Mouse (Mus musculus) neural tube, embryonic 13.5 days (tissue): Measurements from ENCODE around the gene Ints11. TPM values are rescaled to one million over a fixed set of nuclear protein-coding genes. Genes with fewer than 3 reads are reported as not detected.
A peak's percentile ranks its signal among the peaks of the same experiment; 100 is the strongest.

Experiments used
- ATAC-seq: fragments of 200-750 bp; cut with Nextera tagmentation; 2 replicates; pipeline ENCODE4 v1.8.0; 2017; ENCODE audit warnings: low read depth, mild to moderate bottlenecking, moderate TSS enrichment, moderate library complexity
- H3K27ac ChIP-seq: fragments of 300-500 bp; sonication (generic); replicated peaks from 2 replicates; pipeline ENCODE4 v1.5.1; 2015; ENCODE audit warnings: moderate library complexity, mild to moderate bottlenecking, inconsistent platforms
- H3K27me3 ChIP-seq: fragments of 300-500 bp; sonication (generic); 2 replicates; pipeline ENCODE4 v1.6.1; 2015; ENCODE audit warnings: mild to moderate bottlenecking, inconsistent platforms
- H3K36me3 ChIP-seq: fragments of 300-500 bp; sonication (generic); 2 replicates; pipeline ENCODE4 v1.6.1; 2015; ENCODE audit warnings: mild to moderate bottlenecking, inconsistent platforms
- H3K4me1 ChIP-seq: fragments of 300-500 bp; sonication (generic); replicated peaks from 2 replicates; pipeline ENCODE4 v1.6.1; 2015; ENCODE audit warnings: inconsistent platforms
- H3K4me2 ChIP-seq: fragments of 300-500 bp; sonication (generic); 2 replicates; pipeline ENCODE4 v1.6.1; 2015; ENCODE audit warnings: inconsistent platforms, mild to moderate bottlenecking, moderate library complexity
- H3K4me3 ChIP-seq: fragments of 300-500 bp; sonication (generic); 2 replicates; pipeline ENCODE4 v1.5.1; 2015; ENCODE audit warnings: mild to moderate bottlenecking, inconsistent platforms
- H3K9ac ChIP-seq: fragments of 300-500 bp; sonication (generic); 2 replicates; pipeline ENCODE4 v1.6.1; 2015; ENCODE audit warnings: moderate library complexity, mild to moderate bottlenecking, inconsistent platforms
- H3K9me3 ChIP-seq: fragments of 300-500 bp; sonication (generic); 2 replicates; pipeline ENCODE4 v1.6.1; 2016; ENCODE audit warnings: inconsistent platforms
- WGBS: fragments of 180-500 bp; shearing (Covaris S2); methylation state at CpG from one replicate; pipeline ENCODE4 v1.1.7; 2015; 5-methylcytosine and 5-hydroxymethylcytosine counted together
- polyA plus RNA-seq: library from polyadenylated mRNA; unstranded; fragments of >200 nt; fragmentation: Nextera tagmentation; extraction: Ambion mirVana; gene quantifications from 2 replicates; pipeline ENCODE4 v1.2.1, GENCODE M21; 2015

Ints11 gene
- polyA plus RNA-seq: 63.7 and 69.8 TPM in 2 replicates

- Histone ChIP-seq H3K27me3 (no peaks in the 10 kb centered on the region), H3K4me3 (peak within 1 kb of the TSS; percentile 77), H3K27ac (peak within 1 kb of the TSS; percentile 69), H3K9me3 (no peaks in the 10 kb centered on the region), H3K9ac (peak within 1 kb of the TSS; percentile 93), H3K4me2 (peak within 1 kb of the TSS; percentile 99), H3K36me3 (peaks cover 50% of the 10 kb centered on the region), H3K4me1 (peaks cover 33% of the 10 kb centered on the region)
- ATAC-seq: peak; percentile 96
- WGBS: under 1% methylated on average over 63 of the region's 63 CpGs
Observed at GRCm38 (mm10) chr4:155869317-155870033, at the start of gene Ints11, which contains the start of gene Cptp. Ints11 (plus strand) TSS chr4:155869546. Cptp (minus strand) TSS chr4:155869440.

GRCm38 (mm10) chr4:155821025-155821424 lies 48.3 kb upstream of the Ints11 start:
- Histone ChIP-seq H3K36me3 (peaks cover 95% of the 10 kb centered on the region), H3K9ac (no peak overlapping the region), H3K4me2 (no peak overlapping the region), H3K9me3 (no peaks in the 10 kb centered on the region), H3K4me3 (no peak overlapping the region), H3K27me3 (no peaks in the 10 kb centered on the region), H3K27ac (no peak overlapping the region), H3K4me1 (no peaks in the 10 kb centered on the region)
- whole genome bisulfite sequencing: 84% methylated on average over 7 of the region's 7 CpGs
- ATAC-seq: no peak

- Histone ChIP-seq H3K4me1 (no peaks in the 10 kb centered on the region), H3K9ac (no peak overlapping the region), H3K4me2 (no peak overlapping the region), H3K27me3 (no peaks in the 10 kb centered on the region), H3K27ac (no peak overlapping the region), H3K36me3 (peaks cover 94% of the 10 kb centered on the region), H3K4me3 (no peak overlapping the region), H3K9me3 (no peaks in the 10 kb centered on the region)
- WGBS: 94% methylated on average over 16 of the region's 16 CpGs
- ATAC-seq: no peak
Observed at GRCm38 (mm10) chr4:155823443-155823842, 45.9 kb upstream of the Ints11 start.

- peaks cover 33% of the 10 kb centered on the region for H3K4me1 ChIP-seq
- no peak overlapping the region for H3K27ac ChIP-seq
- peaks cover 43% of the 10 kb centered on the region for H3K36me3 ChIP-seq
- H3K27me3 ChIP-seq: no peaks in the 10 kb centered on the region
- no peak for ATAC-seq
- H3K9ac ChIP-seq: no peak overlapping the region
- no peak overlapping the region for H3K4me2 ChIP-seq
- WGBS: 94% methylated on average over 4 of the region's 4 CpGs
- H3K4me3 ChIP-seq: no peak overlapping the region
- no peaks in the 10 kb centered on the region for H3K9me3 ChIP-seq
Observed at GRCm38 (mm10) chr4:155829866-155830265, 39.5 kb upstream of the Ints11 start.

GRCm38 (mm10) chr4:155830596-155830995 lies 38.8 kb upstream of the Ints11 start:
- Histone ChIP-seq H3K9me3 (no peaks in the 10 kb centered on the region), H3K27ac (peak overlapping the region; percentile 85), H3K9ac (peak overlapping the region; percentile 41; the same call in 1 of the 2 replicates), H3K27me3 (no peaks in the 10 kb centered on the region), H3K36me3 (peaks cover 36% of the 10 kb centered on the region), H3K4me3 (peak overlapping the region; percentile 94), H3K4me2 (peak overlapping the region; percentile 100), H3K4me1 (peaks cover 33% of the 10 kb centered on the region)
- ATAC-seq: no peak
- 57% methylated on average over 8 of the region's 8 CpGs for WGBS

GRCm38 (mm10) chr4:155831205-155831766 lies 38.1 kb upstream of the Ints11 start, which contains the start of gene Aurkaip1:
Aurkaip1 (plus strand) TSS chr4:155831272.
- WGBS: under 1% methylated on average over 49 of the region's 49 CpGs

GRCm38 (mm10) chr4:155831831-155832230 lies 37.5 kb upstream of the Ints11 start:
- H3K4me3 ChIP-seq: peak overlapping the region; percentile 94
- WGBS: 1% methylated on average over 25 of the region's 25 CpGs
- no peaks in the 10 kb centered on the region for H3K9me3 ChIP-seq
- peaks cover 28% of the 10 kb centered on the region for H3K36me3 ChIP-seq
- peak overlapping the region; percentile 100 for H3K4me2 ChIP-seq
- peak overlapping the region; percentile 85 for H3K27ac ChIP-seq
- peaks cover 33% of the 10 kb centered on the region for H3K4me1 ChIP-seq
- H3K9ac ChIP-seq: peak overlapping the region; percentile 92
- H3K27me3 ChIP-seq: no peaks in the 10 kb centered on the region
- ATAC-seq: no peak

More at GRCm38 (mm10) chr4:155831205-155831766, 38.1 kb upstream of the Ints11 start, which contains the start of gene Aurkaip1:
- Histone ChIP-seq H3K36me3 (peaks cover 33% of the 10 kb centered on the region), H3K4me2 (peak within 1 kb of the TSS; percentile 100), H3K9ac (peak within 1 kb of the TSS; percentile 92), H3K4me3 (peak within 1 kb of the TSS; percentile 94), H3K27ac (peak within 1 kb of the TSS; percentile 85), H3K4me1 (peaks cover 33% of the 10 kb centered on the region), H3K27me3 (no peaks in the 10 kb centered on the region), H3K9me3 (no peaks in the 10 kb centered on the region)
- peak; percentile 91 for ATAC-seq

- H3K27ac ChIP-seq: peak overlapping the region; percentile 85; the same call in 1 of the 2 replicates
- no peak for ATAC-seq
- H3K9me3 ChIP-seq: no peaks in the 10 kb centered on the region
- H3K4me3 ChIP-seq: peak overlapping the region; percentile 94
- peak overlapping the region; percentile 92 for H3K9ac ChIP-seq
- H3K36me3 ChIP-seq: peaks cover 23% of the 10 kb centered on the region
- H3K27me3 ChIP-seq: no peaks in the 10 kb centered on the region
- WGBS: 54% methylated on average over 10 of the region's 10 CpGs
- peaks cover 33% of the 10 kb centered on the region for H3K4me1 ChIP-seq
- H3K4me2 ChIP-seq: peak overlapping the region; percentile 100
Observed at GRCm38 (mm10) chr4:155832321-155832720, 37.0 kb upstream of the Ints11 start.

- Histone ChIP-seq H3K4me2 (peak overlapping the region; percentile 100; the same call in 1 of the 2 replicates), H3K9ac (0 out of 2 replicates have a peak overlapping the region, but pooled peaks have one; percentile 92), H3K4me3 (no peak overlapping the region), H3K9me3 (no peaks in the 10 kb centered on the region), H3K27ac (no peak overlapping the region), H3K4me1 (peaks cover 33% of the 10 kb centered on the region), H3K36me3 (peaks cover 13% of the 10 kb centered on the region; the same call in 1 of the 2 replicates), H3K27me3 (no peaks in the 10 kb centered on the region)
- ATAC-seq: no peak
- 89% methylated on average over 4 of the region's 4 CpGs for WGBS
Observed at GRCm38 (mm10) chr4:155833234-155833633, 36.1 kb upstream of the Ints11 start.

GRCm38 (mm10) chr4:155833836-155834235 lies 35.5 kb upstream of the Ints11 start:
- peaks cover 10% of the 10 kb centered on the region; the same call in 1 of the 2 replicates for H3K36me3 ChIP-seq
- 38% methylated on average over 2 of the region's 2 CpGs for WGBS
- H3K9me3 ChIP-seq: no peaks in the 10 kb centered on the region
- ATAC-seq: peak; percentile 34; the same call in 1 of the 2 replicates
- no peak overlapping the region for H3K4me2 ChIP-seq
- no peaks in the 10 kb centered on the region for H3K27me3 ChIP-seq
- no peak overlapping the region for H3K9ac ChIP-seq
- peak overlapping the region; percentile 84 for H3K27ac ChIP-seq
- H3K4me3 ChIP-seq: no peak overlapping the region
- H3K4me1 ChIP-seq: peaks cover 33% of the 10 kb centered on the region

GRCm38 (mm10) chr4:155837404-155838010 lies 31.8 kb upstream of the Ints11 start:
- H3K4me2 ChIP-seq: no peak overlapping the region
- peaks cover 12% of the 10 kb centered on the region for H3K36me3 ChIP-seq
- no peak for ATAC-seq
- no peaks in the 10 kb centered on the region for H3K9me3 ChIP-seq
- H3K4me3 ChIP-seq: no peak overlapping the region
- peaks cover 45% of the 10 kb centered on the region for H3K4me1 ChIP-seq
- WGBS: 82% methylated on average over 11 of the region's 11 CpGs
- H3K9ac ChIP-seq: no peak overlapping the region
- peaks cover 22% of the 10 kb centered on the region for H3K27me3 ChIP-seq
- 0 out of 2 replicates have a peak overlapping the region, but pooled peaks have one; percentile 1 for H3K27ac ChIP-seq
